Mouse (Mus musculus) embryo, embryonic 10 days (tissue): ENCODE results near the gene Cox7a1.
"Not testable (repeated sequence)": the region's sequence is repeated elsewhere in the genome, so short reads cannot be mapped to it uniquely, and the experiment has no call there.

ENCODE experiments used
- DNase-seq: peaks from one replicate; pipeline ENCODE4 v3.0.0-alpha.2; 2015; ENCODE audit warnings: low spot score

Gene Cox7a1

GRCm38 (mm10) chr7:30193013-30193412, 9.1 kb downstream of the Cox7a1 start:
- peak; percentile 58 for DNase-seq

- peak; percentile 89 for DNase-seq
Measured at GRCm38 (mm10) chr7:30193581-30194100, 9.7 kb downstream of the Cox7a1 start.

GRCm38 (mm10) chr7:30194101-30194831, 10.3 kb downstream of the Cox7a1 start:
- DNase-seq = peak; percentile 43

- peak; percentile 98 for DNase-seq
Measured at GRCm38 (mm10) chr7:30194884-30195283, 10.9 kb downstream of the Cox7a1 start.

- no peak for DNase-seq
Measured at GRCm38 (mm10) chr7:30195461-30195860, 11.5 kb downstream of the Cox7a1 start.

GRCm38 (mm10) chr7:30196171-30196570, 12.2 kb downstream of the Cox7a1 start:
- DNase-seq = no peak

GRCm38 (mm10) chr7:30197592-30198129, 13.7 kb downstream of the Cox7a1 start:
- no peak for DNase-seq

- DNase-seq = peak; percentile 93
Measured at GRCm38 (mm10) chr7:30198481-30198971, 14.6 kb downstream of the Cox7a1 start, which contains the start of gene Capns1. TSS of gene Capns1 (minus strand) at chr7:30198811.

- DNase-seq = no peak
Measured at GRCm38 (mm10) chr7:30199498-30200139, 15.7 kb downstream of the Cox7a1 start.

GRCm38 (mm10) chr7:30200200-30200599, 16.3 kb downstream of the Cox7a1 start:
- DNase-seq = no peak

GRCm38 (mm10) chr7:30200661-30201060, 16.7 kb downstream of the Cox7a1 start:
- DNase-seq = not testable (repeated sequence)

GRCm38 (mm10) chr7:30202895-30203690, 19.1 kb downstream of the Cox7a1 start:
- DNase-seq = no peak

- DNase-seq = peak; percentile 34
Measured at GRCm38 (mm10) chr7:30204380-30204779, 20.4 kb downstream of the Cox7a1 start.

- DNase-seq = peak; percentile 85
Measured at GRCm38 (mm10) chr7:30205383-30205782, 21.4 kb downstream of the Cox7a1 start.

- not testable (repeated sequence) for DNase-seq
Measured at GRCm38 (mm10) chr7:30206364-30206763, 22.4 kb downstream of the Cox7a1 start.

GRCm38 (mm10) chr7:30211025-30211424, 27.1 kb downstream of the Cox7a1 start:
- no peak for DNase-seq

GRCm38 (mm10) chr7:30213881-30214280, 29.9 kb downstream of the Cox7a1 start:
- no peak for DNase-seq

GRCm38 (mm10) chr7:30215875-30216274, 31.9 kb downstream of the Cox7a1 start:
- DNase-seq = no peak

GRCm38 (mm10) chr7:30216723-30217151, 32.8 kb downstream of the Cox7a1 start:
- peak; percentile 97 for DNase-seq

GRCm38 (mm10) chr7:30217277-30217676, 33.3 kb downstream of the Cox7a1 start:
- no peak for DNase-seq

- DNase-seq = peak; percentile 79
Measured at GRCm38 (mm10) chr7:30219293-30220007, 35.5 kb downstream of the Cox7a1 start.
